Mouse (Mus musculus) erythroblast, embryonic 14.5 days (primary cell): Measurements from ENCODE around the gene Nfkbid.

Source experiments
- GATA1 ChIP-seq: IDR thresholded peaks from 2 replicates; pipeline ENCODE4 v1.6.1; 2012; ENCODE audit warnings: low read length, inconsistent platforms, mixed read lengths
- TAL1 ChIP-seq: IDR thresholded peaks from 3 replicates; pipeline ENCODE4 v1.6.1; 2012; ENCODE audit warnings: low read length, inconsistent platforms, mixed read lengths

DNA sequence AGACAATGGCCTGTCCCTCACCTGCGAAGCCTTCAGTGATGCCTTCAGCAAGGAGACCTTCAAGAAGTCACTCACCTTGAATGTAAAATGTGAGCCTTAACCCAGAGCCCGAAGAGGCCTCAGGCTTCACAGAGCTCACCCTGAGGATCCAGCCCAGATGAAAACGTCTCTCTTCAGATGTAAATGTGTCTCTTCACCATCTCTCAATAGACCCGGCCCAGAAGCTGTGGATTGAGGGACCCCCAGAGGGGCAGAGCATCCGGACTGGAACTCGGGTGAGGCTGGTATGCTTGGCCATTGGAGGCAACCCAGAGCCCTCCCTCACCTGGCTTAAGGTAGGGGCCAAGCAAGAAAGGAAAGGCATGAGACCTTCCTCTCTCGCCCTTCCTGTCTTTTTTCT is 42.0 kb downstream of the Nfkbid start:
- TF ChIP-seq TAL1: no peak
- no peak for TF ChIP-seq GATA1
